Mouse (Mus musculus) heart, adult 11 months (tissue): ENCODE measurements at regions not wholly inside any gene's neighbourhood (a gene's known extent, or its start where the extent isn't known, plus 50 kb on each side); places are given as distances from the start of the nearest gene placed in this dataset.

Experiments used
- DNase-seq: peaks from one replicate; pipeline ENCODE4 v3.0.0; 2022

DNA sequence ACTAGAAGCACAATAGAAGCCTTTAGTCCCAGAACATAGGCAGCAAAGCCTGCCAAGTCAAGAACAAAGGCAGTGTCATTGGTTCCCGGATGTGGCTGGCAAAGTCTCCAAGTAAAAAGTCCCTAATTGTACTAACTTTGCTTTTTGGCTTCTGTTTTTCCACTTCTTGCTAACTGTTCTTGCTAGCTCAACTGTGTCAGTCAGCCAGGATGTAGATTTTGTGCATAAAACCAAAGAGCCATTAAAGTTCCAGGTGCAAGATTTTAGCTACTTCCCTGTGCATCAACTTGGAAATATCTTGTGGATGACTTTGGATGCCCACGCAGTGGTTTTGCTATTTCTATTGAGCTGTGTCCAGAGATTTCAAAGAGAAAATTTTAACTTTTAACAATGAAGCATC is 560.0 kb upstream of the B3galt2 start:
- DNase-seq, result no peak

GRCm38 (mm10) chr1:143096904-143097303 is 543.6 kb upstream of the B3galt2 start:
- DNase-seq, result no peak

GRCm38 (mm10) chr1:143098307-143098706 is 542.2 kb upstream of the B3galt2 start:
- no peak for DNase-seq

DNA sequence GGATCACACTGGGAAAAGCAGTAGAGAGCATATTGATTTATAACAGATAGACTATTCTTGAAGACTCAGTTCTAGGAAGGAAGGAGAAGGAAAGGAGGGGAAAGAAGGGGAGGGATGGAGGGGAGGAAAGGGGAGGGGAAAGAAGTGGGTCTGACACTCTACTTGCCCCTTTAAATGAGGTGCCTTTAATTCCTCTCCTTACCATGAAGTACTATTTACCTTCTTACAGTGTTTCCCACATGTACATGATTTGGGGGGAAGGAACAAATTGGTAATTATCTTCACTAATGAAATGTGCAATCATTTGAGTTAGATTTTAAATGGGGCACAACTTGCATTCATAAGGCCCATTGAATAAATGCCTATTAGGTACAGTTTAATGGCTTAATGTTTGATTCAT is 518.3 kb upstream of the B3galt2 start:
- no peak for DNase-seq

DNA sequence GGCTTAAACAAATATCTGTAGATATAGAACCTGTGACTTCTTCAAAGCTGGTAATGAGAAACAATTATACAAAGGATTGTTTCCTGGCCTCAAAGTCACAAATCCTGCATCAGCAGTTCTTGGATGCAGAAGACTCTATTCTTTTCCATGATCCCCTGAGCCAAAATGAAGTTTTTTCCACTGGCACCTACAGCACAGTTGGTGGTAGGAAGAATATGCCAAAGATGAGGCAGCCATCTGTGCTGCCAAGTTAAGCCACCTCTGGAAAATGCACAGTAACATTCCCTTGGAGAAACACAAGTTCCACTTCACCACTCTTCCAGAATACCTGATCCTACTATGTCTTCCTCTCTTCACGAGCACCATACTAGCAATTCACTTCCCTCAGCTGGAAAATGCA is 510.2 kb upstream of the B3galt2 start:
- DNase-seq, result no peak

GRCm38 (mm10) chr1:143132806-143133205 is 507.7 kb upstream of the B3galt2 start:
- DNase-seq, result no peak

DNA sequence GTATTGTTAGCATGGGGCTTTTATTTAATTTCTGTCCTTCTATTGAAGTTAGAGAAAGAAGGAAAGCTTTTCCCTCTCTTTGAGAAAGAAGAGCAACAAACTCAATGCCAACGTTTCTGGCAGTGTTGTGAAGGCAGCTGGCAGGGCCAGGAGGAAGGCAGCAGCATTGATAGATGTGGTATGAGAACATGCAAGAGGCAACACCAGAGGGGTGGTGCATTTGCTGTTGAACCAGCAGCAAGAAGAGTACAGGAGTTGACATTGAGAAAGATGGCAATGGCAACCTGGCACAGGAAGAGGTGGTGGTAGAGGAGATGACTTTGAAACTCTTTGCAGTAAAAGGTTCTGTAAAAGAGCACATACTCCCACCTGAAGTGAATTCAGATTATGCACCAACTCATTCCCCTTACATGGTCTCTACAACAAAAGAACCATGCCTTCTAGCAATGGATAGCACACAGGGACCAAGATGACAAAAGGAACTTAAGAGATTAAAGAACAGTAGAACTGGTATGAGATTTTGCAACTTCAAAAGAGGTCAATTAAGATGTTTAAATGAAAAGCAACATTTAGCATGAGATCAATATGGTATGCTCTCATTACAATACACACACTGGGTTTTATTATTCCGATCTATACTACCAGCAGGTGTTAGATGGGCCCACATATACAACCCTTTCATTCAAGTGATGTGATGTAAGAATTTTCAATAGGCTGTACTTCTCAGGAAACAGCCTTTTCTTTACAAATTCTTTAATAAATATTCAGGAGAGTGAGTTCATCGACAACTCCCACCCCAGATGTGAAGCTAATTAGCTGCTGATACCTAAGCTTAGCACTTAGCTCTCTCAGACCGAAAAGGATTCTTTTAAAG is 495.1 kb upstream of the B3galt2 start:
- no peak for DNase-seq

GRCm38 (mm10) chr1:143171286-143171685 is 469.2 kb upstream of the B3galt2 start:
- no peak for DNase-seq

GRCm38 (mm10) chr1:143173836-143174235 is 466.6 kb upstream of the B3galt2 start:
- DNase-seq, result no peak

DNA sequence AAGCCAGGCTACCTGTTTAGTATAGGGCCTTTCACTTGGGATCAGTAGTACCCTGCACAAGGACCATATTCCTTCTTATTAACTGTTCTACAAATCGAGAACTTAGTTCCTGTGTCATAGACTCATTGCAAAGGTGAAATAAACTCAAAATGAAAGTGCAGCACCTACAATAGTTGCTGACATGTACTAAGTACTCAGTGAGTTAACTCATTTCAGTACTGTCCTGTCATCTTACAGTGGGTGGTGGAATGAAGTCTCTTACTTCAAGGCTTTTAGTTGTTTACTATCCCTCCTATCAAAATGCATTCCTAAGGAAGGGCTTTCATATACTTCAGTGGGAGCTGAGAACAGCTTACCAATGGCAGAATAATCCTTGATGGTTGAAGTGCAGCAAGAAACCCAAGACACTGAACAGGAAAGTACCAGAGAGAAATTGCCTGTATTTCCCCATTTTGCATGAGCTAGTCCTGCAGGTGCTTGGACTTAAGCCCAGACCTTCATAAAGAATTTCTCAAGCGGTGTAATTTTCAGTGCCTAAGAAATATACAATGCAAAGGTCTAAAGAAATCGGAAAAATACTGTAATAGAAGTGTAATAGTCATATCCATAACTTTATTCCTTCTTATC is 448.2 kb upstream of the B3galt2 start:
- no peak for DNase-seq

DNA sequence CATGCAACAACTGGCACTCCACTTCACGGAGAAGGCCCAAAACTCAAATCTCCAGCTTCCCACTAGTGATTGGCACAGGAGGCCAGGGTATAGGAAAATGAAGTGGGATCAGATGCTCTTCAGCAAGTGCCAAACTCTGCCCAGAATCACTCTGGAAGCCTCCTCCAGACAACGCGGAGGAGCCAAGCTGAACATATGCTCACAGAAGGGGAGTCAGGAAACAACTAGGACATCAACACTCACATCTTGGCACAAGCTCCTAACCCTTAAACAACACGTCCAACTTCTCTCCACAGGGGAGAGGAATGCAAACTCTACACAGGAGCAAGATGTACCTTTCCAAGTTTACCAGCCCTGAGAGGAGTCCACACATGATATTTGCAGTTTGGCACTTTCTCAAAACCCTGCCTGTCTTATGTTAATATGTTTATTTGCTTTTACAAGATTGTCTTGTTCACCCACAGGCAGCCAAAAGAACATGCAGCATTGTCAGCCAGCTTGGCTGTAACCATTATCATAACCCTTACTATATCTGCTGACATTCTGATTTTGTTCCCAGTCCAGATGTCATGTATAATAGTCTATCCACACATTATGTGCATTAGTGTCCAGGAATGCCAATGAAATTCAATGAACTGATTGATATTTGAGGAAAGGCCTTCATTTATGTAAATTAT is 440.1 kb upstream of the B3galt2 start:
- DNase-seq, result no peak

DNA sequence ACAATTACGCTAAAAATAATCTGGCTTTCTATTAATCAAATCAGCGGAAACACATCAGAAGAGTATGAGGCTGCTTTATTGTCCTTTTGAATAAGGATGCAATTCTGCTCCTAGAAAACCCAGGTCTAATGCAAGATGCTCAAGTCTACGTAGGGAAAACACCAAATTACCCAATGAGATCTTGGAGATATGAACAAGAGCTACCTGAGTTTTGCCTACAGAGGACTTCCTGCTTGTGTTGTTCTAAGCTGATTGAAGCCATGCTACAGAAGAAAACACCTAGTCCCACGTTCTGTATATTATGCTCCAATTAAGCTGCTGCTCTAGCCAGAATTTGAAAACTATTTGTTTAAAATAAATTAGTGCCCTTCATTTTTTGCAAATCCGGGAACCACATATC is 439.5 kb upstream of the B3galt2 start:
- DNase-seq, result no peak

DNA sequence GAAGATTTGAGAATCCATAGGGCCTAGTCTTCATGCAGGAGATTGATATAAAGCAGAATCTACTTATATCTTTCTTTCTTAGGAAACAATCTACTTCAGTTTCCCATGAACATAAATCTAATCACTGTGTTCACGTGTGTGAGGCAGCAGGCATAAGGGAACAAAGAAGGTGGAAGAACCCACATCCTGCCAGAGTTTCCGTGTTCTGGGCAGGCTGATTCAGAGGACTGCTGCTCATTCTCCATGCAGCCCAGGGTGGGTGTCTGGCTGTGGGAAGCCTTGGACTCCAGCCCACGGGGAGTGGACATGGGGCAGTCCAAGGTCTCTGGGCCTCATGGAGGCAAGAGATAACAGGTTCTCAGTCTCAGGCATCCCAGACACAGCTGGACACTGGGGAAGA is 438.3 kb upstream of the B3galt2 start:
- DNase-seq, result no peak

DNA sequence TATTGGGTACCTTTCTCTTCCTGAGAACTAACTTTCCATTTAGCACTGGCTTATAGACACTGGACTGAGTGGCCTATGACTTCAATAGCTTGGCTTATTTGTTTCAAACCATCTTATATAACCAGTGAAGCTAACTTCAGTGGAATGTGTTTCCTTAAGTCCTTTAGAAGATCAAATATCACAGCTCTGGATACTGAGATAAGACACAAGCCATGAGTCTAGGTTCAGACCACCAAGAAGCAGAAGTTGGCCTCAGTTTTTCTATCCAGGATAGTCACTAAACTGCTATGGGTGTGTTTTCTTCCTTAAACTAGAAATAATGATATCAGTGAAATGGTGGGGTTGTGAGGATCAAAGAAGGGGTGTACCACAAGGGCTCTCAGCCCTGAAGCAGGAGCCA is 436.4 kb upstream of the B3galt2 start:
- DNase-seq, result no peak

DNA sequence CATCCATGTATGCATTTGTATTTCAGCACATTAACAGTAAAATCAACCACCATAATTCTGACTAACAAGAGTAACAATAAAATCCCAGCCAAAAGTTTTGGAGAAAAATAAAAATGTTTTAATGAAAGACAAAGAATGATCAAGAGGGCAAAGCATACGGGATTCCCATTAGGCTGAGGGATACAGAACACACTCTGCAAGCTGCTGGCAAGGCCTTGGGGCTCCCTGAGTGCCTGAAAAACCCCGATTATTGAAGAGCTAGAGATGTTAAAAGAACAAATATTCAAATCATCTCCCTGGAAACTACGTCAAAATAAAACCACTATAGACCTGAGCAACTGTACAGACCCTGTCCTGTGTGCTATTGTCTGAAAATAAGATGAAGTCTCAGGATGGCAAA is 433.5 kb upstream of the B3galt2 start:
- no peak for DNase-seq

- DNase-seq, result no peak
These were observed 432.9 kb upstream of the B3galt2 start for GRCm38 (mm10) chr1:143207399-143208065.

DNA sequence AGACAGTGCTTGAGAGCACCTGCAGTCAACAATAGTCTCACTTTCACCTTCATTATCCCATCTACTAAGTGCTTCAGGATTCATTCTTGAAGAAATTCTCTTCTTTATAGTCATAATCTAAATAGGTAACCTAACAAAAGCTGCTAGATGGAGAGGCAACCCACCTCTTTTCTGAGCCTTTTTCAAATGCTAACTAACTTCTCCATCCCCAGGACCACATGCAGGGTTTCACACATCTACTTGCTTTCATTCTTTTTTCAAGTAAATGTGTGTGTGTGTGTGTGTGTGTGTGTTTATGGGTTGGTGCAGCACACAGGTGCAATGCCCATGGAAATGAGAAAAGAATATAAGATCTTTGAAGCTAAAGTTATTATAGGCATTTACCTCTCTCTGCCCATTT is 423.1 kb upstream of the B3galt2 start:
- DNase-seq, result no peak

DNA sequence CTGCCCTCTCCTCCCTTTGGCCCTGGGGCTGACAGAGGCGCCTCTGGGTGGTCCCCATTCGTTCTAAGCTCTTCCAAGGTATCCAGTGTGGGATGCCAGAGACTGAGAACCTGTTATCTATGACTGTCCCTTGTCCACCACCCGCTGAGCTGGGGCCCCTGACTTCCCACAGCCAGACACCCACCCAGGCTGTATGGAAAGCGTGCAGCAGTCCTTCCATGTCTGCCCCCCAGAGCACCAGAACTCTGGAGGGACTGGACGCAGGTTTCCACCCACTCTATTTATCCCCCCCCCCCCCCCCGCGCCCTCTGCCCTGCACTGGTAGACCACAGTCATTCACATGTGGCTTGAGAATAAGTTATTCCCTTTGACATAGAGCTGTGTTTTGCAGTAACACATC is 408.5 kb upstream of the B3galt2 start:
- no peak for DNase-seq

DNA sequence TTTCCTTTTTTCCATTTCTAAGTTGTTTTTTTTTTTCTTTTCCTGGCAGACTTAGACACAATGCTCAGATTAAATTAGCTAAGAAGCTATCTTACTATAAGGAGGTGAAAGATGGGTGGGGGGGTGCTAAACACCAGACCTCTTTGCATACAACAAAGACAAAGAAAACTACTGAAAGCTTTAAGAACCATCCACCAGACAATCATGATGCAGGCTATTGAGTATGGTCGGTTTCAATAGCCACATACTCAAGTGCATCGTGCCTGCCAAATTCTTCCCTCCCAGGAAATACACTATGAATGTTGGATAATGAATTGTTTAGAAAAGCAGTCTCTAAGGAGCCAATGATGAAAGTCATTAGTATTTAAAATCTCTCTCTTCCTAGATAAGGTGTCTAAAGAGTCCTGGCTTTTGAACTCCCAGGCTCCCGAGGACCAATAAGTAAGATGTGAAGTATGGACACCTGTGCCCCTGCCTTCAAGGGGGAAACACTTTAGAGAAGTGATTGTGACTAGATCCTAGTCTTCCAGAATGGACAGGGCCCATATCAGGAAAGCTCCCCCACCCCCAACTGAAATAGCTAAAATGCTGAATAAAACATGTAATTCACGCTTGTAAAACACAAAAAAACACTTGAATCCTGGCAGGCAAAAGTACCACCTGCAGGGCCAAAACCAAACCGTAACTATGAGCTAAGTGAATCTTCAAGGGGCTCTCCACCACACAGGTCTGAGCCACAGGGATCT is 381.8 kb upstream of the B3galt2 start:
- DNase-seq, result peak; percentile 43

- DNase-seq, result peak; percentile 83
These were observed 377.0 kb upstream of the B3galt2 start for GRCm38 (mm10) chr1:143263263-143264038.

GRCm38 (mm10) chr1:143265216-143265615 is 375.2 kb upstream of the B3galt2 start:
- DNase-seq, result peak; percentile 40
